Mouse (Mus musculus) layer of hippocampus, adult 11-12 months (tissue): ENCODE results near the gene Sorcs3.
A peak's percentile ranks its signal among the peaks of the same experiment; 100 is the strongest.

Source experiments
- DNase-seq: peaks from one replicate; pipeline ENCODE4 v3.0.0; 2022; ENCODE audit warnings: low spot score

Gene Sorcs3

DNA sequence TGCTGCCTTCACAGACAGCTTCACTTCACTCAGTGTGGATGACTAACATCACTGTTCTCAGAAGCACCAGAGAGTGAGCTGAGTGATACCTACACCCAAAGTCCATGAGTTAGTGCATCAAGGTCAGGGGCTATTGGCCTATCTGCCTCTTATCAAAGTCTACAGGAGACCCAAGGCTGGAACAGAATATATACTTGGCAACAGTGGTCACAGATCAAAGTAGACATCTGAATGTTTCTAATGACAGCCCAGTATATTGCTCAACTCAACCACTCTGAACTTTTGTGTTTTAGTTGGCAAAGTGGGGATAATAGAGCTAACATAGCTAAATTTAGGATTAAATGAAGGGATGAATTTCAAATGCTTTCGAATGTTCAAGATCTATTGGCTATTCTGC, 501.1 kb downstream of the Sorcs3 start:
- DNase-seq, result no peak

DNA sequence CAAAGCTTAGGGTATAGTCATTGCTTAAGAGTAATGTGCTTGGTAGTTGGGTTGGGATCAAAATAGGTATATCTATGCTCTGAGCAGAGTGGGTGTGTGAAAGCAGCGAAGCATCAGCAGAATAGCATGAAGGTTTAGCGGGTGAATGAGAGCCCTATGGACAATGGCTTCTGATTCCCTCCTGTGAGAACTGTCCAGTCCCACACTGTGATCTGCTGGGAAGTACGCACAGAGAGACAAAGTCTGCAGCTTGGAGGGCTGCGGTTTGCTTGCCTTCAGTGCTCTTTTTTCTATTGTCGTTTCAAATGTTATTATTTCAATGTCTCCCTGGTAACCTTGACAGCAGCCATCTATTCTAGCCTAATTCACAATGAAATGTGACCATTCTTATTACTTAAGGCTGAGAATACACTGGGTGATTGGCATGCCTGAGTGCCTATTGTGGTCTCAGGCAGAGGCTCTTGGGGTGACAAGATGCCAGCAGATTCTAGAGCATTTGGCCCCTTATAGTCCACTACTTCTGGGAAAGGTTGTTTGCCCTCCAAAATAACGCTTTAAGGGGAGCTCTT, 520.1 kb downstream of the Sorcs3 start:
- DNase-seq, result no peak

DNA sequence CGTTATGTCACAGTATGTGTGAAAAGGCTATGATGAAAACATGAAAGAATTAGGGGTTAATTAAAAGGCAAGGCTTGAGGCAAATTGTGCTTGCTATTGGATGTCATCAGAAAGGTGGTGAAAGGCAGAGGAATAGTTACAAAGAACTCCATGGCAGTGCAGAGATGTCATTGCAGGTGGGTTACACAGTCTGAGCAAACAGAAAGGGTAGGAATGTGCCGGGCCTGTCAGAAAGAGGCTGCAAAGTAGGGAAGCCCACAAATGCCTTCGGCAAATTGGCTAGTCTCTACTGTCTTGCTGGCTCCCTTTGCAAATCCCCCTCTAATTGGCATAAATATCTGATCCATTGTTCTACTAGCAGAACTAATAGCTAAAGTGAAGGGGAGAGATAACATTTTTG, 521.2 kb downstream of the Sorcs3 start:
- no peak for DNase-seq

DNA sequence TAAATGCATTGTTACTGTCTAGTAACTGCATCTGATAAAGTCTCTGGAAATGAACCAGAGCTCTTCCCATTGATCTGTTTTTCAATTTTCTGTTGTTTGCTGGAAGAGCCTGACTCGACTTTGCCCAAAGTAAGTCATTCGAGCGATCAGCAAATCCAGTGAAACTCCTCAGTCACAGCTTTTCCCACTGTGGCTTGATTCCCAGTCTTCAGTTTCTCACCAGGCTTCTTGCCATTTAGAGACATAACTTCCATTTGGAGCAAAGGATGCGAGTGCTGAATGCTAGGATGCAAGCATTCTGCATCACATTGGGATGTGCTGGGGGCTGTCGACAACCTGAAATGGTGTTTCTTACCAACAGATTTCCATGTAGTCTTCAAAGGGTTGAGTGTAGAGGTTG, 521.8 kb downstream of the Sorcs3 start:
- peak; percentile 8 for DNase-seq

DNA sequence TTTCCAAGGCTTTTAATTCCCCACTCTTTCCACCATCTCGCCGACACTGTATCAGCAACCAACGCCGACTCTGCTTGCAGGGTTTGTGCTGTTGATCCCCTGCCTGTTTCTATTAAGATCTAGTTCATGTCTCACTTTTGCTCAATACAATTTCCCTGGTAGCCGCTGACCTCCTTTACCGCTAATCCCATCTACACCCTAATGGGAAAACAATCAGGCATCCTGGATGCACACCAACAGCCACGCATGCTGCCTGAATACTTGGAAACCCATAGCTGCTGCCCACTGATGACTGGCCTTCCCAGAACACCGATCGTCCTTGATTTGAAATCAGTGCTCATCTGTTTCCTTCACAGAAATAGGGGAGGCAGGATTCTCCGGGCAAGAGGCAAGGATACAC, 525.9 kb downstream of the Sorcs3 start:
- DNase-seq, result no peak

DNA sequence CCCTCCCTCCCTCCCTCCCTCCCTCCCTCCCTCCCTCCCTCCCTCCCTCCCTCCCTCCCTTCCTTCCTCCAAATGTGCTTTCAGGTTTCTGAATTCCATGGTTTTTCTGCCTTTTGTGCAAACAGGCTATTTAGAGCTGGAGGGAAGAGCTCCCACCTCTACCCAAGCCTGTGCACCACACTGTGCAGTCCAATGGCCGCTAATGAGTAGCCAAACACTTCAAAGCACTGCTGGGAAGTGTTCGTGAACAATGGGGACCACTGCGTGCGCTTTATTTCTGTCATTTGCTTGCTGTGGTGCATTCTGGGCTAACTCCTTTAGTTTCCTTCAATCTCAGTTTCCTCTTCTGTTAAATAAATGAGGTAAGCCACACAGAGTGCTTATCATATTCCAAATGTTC, 528.5 kb downstream of the Sorcs3 start:
- no peak for DNase-seq

DNA sequence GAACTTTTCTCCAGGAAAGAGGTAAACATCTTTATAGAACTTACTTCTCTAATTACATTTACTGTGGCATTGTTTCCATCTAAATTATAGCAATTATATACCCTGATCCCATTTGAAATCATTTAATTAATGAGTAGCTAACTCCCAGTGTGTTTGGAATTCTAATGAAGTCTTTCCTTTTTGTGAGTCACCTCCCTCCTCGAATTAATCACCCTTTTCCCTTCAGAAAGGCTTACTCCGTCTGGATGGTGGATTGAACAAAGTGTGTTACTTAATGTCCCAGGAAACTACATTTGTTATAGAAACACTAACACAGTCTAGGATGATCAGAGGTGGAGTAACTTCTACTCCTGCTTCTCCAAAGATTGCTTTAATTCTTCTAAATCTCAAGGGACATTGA, 531.7 kb downstream of the Sorcs3 start:
- DNase-seq, result no peak

DNA sequence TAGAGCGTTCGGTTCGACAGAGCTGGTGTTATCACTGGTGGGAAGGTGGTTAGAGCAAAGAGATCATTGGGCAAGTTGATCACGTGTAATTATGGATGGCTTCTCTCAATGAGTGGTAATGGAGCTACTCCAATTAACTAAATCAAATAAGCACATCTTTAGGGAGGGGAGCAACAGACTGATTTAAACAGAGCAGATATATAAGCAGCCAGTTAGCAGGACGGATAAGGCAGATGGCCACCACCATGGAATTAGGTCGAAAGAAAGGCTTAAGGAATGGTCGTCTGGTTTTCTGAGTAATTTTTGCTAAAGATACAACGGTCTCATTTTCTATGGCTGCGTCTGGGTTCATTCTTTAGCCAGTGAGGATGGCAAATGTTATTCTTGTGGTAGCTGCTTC, 549.3 kb downstream of the Sorcs3 start:
- no peak for DNase-seq

DNA sequence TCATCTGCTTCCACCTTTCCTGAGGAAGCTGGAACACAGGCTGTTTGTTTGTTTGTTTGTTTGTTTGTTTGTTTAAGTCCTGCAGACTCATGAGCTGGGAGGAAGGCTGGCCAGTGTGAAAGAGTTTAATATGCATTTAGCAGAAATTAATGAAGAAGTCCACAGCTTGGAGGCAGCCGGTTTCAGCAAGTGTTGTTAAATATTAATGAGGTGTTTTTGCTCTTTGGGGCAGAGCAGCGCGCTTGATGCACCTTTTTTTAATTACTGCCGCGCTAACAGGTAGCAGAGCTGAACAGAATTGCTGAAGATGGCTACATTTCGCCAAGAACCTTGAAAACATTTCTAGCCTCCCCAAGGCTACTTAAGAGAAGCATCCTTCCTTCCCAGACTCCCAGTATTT, 551.0 kb downstream of the Sorcs3 start:
- no peak for DNase-seq

DNA sequence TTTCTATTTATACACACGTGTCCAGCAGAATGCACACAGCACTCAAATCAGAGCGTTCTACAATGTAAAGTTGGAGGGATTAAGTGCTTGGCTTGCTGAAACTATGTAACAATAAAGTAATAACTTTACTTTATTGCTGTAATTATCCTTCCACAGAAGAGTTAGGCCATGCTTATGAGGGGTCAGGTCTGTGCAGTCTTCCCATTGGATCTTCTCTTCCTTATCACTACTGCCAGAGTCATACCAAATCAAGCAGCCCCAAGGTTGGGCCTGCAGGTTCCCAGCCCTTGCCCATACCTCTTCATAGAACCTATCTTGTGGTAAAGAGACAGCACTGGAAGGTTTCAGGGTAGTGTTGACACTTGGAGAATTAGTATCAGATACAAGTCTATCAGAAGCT, 560.7 kb downstream of the Sorcs3 start:
- DNase-seq, result no peak

DNA sequence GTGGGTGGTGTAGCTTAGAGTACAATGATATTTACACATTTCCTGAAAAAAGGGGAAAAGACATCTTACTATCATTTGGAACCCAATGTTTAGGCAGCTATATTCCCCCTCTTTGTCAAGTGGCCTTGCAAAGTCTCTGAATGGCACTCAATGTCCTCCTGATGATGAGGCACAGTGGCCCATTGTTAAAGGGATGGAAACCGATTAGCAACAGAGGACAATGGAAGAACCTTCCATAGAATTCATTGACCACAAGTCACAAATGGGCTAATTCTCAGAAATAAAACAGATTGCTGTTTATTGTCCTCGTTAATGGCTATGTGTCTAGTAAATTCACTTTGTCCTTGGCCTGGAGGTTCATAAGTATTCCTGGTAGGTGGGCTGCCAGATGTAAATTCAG, 565.7 kb downstream of the Sorcs3 start:
- no peak for DNase-seq

DNA sequence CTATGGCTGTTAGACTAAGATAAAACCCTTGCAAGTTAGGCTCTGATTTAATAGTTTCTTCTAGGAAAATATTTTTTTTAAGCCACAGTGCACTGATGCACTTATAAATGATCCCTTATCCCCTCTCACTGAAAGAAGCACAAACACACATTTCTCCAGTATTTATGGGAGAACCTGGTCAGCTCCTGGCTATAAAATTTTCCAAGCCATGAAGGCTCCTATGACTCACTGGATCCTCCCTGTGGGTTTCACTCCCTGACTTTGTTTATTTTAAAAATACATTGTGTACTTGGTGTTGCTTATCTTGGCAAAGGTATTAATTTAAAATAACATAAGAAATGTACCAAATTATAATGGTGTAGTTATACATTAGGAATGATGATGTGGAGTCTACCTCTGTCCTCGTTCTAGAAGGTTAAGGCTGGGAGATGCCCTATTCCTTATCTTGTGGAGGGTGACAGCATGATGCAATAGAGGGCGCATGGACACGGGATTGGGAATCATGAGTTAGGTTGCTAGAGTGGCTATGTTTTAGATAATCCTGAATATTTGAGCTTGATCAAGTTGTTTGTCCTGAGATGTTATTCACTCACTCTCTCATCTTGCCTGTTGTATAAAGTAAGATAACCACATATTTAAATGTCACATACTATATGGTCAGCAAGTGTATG, 573.4 kb downstream of the Sorcs3 start:
- DNase-seq, result no peak

DNA sequence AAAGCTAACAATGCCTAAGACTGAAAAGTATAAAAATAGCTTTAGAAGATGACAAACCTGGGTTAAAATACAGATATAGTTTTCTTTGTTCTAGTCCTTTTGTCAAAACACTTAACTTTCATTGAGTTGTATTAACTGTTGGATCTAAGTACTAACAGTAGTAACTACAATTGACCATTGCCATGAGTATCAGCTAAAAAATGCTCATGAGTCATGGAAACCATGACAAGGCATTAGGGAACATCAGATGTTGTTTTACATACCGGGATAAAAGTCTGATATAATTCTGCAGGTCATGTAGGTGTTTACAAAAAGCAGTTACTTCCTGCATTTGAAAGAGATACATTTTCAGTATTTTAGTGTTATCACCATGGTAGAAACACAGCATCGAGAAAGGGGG, 575.0 kb downstream of the Sorcs3 start:
- DNase-seq, result no peak

DNA sequence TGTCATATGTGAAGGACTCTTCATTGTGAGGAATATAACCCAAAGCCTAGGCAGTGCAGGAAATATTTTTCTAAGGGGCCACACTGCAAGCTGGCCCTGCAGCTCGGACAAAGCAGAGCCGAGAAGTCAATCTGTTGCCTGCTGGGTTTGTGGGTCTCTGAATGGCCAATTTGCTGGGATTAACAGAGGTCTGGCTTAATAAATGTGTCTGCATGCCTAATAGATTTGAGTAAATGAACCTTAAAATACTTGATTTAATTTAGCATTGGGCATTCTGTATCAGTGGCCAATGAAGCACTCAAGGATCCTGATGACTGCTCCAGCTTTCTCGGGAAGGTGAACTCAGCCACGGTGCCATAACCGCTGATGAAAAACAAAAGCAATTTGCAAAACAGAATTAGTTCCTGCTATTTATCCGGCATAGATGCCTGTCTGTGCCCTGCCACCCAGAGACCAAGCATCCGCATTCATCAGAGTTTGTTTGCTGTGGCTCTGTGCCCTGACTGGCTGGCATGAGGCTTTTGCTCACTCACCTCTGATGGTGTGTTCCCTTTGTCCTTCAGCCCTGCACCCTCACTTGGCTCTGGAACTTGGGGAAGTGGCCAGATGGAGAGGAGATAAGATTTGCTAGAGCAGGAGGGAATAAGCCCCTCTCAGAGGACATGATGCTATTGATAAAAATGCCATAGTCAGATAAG, 576.3 kb downstream of the Sorcs3 start:
- DNase-seq, result no peak

DNA sequence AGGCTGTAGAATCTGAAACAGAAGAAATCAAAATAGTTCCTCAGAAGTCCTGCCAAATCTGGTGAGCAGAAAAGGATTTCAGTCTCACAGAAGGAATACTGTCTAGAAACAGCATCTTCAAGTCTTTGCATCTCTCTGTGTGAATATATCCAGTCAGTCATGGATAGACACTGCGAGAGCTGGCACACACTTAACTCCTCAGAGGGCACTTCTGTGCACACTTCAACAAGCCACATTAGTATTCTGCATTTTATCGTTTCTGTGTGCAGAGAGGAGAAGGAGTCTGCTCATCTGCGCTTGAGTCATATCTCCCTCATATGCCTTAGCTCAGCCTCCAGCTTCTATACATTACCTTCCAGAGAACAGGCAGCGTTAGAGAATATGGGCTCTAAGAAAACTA, 581.4 kb downstream of the Sorcs3 start:
- no peak for DNase-seq

DNA sequence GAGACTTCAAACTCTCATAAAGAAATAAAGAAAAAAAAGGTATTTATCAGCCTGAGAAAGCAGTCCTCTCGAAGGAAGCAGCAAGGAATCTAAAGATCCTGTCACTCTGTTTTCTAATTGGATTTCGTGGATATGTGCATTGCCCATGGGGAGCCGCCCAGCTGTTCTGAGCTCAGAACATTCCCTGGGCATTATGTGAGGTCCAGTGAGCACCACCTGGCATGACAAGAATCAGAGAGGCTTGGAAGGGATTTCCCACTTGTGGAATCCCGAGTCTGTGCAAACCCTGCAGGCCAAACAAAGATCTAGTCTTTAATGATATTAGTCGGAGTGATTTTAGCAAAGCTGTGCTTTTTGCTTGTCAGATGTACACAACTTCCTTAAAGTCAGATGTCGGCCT, 598.7 kb downstream of the Sorcs3 start:
- DNase-seq, result no peak

DNA sequence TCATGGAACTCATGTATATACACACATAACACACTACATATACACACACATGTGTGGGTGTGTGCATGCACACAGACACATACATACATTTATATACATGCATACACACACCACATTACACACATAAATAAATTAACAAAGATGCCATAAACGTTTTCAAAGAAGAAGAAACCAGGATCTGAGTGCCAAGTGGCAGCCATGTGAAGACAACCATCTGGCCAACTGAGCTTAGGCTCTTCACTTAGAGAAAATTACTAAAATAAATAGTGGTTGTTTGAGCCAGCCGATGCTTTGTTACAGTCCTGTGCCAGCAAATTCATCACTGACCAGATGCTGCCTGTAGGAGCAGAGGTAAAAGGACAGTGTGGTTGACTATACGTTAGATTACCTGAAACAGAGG, 605.7 kb downstream of the Sorcs3 start:
- DNase-seq, result no peak

DNA sequence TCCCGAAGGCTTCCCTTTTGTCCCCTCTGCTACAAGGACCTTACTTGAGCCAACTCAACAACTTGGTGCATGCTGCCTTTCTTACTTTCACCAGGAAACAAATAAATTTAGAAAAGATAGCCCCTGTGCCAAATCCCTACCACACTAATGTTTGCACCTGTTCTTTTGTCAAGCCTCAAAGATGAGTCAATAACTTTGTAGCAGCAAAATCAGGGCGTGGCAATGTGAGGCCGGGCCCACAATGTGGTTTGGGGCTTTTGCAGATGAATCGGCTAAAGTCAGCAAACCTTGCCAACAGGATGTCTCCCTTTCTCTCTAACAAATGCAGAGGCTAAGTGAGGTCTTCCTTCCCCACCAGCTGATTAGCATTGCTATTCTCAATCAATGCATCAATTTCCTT, 608.0 kb downstream of the Sorcs3 start:
- DNase-seq, result no peak

DNA sequence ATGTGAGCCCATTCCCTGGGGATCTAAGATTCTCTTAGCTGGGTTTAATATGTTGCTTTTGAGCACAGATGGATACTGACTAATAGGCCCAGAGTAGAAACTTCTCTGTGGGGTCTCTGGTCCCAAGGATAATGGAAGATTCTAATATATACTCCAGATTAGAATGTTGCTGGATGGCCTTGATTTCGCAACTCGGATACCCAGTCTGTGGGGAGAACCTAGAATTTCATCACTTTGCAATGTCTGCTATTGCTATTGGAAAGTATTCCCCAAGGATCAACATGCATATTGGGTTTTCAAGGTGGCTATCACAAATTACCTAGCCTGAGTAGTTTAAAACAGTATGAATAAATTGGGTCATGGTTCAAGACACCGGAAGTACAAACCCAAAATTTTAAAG, 609.2 kb downstream of the Sorcs3 start:
- no peak for DNase-seq

DNA sequence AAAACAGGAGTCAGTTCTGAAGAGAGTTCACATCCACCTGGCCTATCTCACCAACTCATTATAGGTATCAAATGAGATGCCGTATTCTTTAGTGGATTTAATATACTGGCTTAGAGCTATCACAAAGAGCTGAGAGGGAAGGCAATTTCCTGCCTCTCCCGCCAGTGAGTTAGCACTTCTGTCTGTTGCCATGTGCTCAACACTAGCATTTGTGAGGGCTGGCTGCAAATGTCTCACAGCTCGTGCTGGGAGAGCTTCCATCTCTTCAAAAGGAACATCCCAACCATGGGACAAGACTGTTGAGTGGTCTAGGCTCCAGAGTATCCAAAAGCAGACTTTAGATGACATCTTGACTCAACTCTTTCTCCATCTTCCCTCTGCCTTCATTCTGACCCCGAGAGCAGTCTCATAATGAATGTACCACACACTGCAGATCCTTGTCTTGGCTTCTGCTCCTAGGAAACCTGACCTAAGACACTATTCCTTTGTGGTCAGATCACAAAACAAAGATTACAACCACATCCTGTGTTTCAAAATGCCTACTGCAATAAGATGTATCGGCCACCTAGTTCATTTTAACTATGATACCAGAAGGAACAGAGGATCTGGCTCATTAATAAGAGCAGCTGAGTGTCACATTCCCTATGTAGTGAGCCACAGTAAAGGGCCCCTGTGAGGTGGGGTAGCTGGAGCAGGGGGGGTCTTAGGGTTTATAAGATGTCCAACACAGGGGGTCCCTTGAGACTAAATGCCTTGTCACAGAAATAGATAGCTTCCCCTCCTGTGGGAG, 614.9 kb downstream of the Sorcs3 start:
- DNase-seq, result peak; percentile 15

DNA sequence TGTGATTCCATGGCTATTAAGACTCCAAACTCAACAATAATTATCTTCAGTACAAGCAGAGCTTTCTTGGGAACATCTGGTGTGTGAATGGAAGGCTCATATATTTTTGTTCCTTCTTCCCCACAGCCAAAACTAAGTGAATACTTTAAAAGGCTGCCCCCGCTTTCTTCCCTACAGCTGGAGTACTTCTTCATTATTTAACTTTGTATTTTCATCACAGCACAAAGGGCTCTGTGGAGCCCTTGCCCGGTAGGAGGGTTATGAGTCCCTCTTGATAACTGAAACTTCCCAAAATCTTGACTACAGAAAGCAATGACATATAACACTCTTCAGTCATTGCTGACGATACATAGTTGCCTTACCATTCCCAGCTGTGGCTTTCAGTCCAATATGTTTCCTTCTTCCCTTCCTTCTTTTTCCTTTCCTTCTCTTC, 615.5 kb downstream of the Sorcs3 start:
- DNase-seq, result no peak

DNA sequence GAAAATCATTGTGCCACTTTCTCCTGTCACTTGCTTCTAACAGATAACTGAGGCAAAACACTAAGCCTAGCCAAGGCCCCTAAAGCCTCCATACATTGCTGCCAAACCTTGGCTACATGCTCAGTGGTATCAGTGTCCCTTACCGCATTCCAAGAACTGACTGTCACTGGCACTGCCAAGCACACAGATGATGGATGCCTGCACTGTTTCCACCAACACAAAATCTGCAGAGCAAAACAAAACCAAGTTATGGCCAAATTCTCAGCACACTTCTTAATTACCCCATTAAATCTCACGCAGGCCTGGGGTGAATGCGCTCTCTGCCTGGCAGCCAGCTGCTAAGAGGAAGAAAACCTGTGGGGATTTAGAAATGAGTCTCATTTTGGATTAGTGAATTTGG, 628.5 kb downstream of the Sorcs3 start:
- DNase-seq, result no peak

DNA sequence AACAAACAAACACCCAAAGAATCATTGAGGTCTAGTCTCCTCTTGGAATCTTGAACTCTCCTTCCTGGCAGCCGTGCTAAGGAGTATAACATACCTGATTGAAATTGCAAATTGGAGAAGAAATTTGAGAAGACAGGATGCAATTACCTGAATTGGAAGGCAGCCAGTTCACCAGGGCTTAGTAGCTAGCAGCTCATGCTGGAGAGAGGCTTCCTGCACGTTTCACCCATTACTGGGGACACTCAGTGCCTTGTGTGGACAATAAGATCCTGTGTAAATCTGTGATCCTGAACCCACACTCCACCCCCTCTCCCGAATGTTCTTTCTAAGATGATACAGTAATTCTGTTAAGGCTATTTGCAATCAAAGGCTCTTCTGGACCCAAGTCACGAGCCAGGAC, 633.6 kb downstream of the Sorcs3 start:
- DNase-seq, result no peak
